Mouse (Mus musculus) lung, adult 2 months (tissue): Measurements from ENCODE around the gene Exoc6b.

Source experiments
- CTCF ChIP-seq: fragments of 200-500 bp; IDR thresholded peaks from 2 replicates; pipeline ENCODE4 v1.5.1; 2011; ENCODE audit warnings: mild to moderate bottlenecking, low read length, control low read depth; ENCODE audit not compliant: insufficient read depth
- POLR2A ChIP-seq: fragments of 200-500 bp; IDR thresholded peaks from 2 replicates; pipeline ENCODE4 v1.6.1; 2011; ENCODE audit warnings: low read depth, mild to moderate bottlenecking, control low read depth, low read length, borderline replicate concordance; ENCODE audit errors: extremely low read depth

DNA sequence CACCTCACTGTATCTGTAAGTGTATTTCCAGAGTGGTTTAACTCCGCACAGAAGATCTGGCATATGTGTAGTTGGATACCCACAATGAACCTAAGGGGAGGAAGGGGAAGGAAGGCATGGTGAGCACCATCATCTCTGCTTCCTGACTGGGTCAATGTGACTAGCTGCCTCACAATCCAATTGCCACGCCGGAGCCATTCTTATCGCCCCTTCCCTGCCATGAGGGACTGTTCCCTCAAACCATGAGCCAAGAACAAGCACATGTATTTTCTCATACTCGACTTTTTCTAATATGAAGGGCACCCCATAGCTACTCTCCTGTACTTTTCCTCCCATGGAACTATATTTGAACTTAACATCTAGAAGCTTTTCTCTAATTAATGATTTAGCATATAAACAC, 440.5 kb downstream of the Exoc6b start:
- TF ChIP-seq CTCF (no peak), POLR2A (no peak)
